Mouse (Mus musculus) thymus, adult 2 months (tissue): ENCODE results near the gene Psrc1.

Experiments used
- CTCF ChIP-seq: fragments of 200-500 bp; IDR thresholded peaks from 2 replicates; pipeline ENCODE4 v1.5.1; 2012; ENCODE audit warnings: mild to moderate bottlenecking, control low read depth, low read length, moderate library complexity, borderline replicate concordance; ENCODE audit not compliant: control insufficient read depth, poor library complexity, insufficient read depth; ENCODE audit errors: extremely low read depth
- POLR2A ChIP-seq: fragments of 200-500 bp; IDR thresholded peaks from 2 replicates; pipeline ENCODE4 v1.6.1; 2012; ENCODE audit warnings: mild to moderate bottlenecking, low read length, control low read depth, moderate library complexity; ENCODE audit not compliant: control insufficient read depth, poor library complexity, insufficient read depth; ENCODE audit errors: extremely low read depth

DNA sequence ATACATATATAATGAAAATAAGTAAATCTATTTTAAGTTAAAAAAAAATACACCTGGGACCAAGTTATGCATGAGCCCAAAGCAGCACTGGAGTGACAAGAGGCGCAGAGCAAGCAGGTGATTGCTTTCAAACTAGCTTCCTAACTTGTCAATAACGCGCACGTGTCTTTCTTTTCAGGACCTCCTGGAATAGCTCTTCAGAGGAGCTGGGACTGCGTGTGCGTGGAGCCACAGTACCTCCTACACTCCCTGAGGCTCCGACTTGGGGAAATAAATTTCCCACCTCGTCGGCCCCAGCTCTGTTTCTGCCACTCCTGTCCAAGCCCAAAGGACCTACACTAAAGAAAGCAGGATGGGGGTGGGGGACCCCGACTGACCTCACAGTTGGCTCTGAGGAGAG is 26.6 kb upstream of the Psrc1 start:
- no peak for TF ChIP-seq POLR2A
- TF ChIP-seq CTCF = no peak
